Mouse (Mus musculus) limb, embryonic 12.5 days (tissue): ENCODE data around the gene Exoc3l4. TPM values are rescaled to one million over a fixed set of nuclear protein-coding genes. Genes with fewer than 3 reads are reported as not detected.

Source experiments
- ATAC-seq: fragments of 200-750 bp; cut with Nextera tagmentation; 2 replicates; pipeline ENCODE4 v1.8.0; 2017; ENCODE audit warnings: low read depth, moderate TSS enrichment; ENCODE audit not compliant: insufficient number of reproducible peaks, insufficient read depth, low FRiP score, low TSS enrichment
- H3K27ac ChIP-seq: fragments of 300-500 bp; sonication (generic); 2 replicates; pipeline ENCODE4 v1.5.1; 2016; ENCODE audit warnings: mild to moderate bottlenecking, moderate library complexity
- H3K27me3 ChIP-seq: fragments of 300-500 bp; sonication (generic); 2 replicates; pipeline ENCODE4 v1.6.1; 2016; ENCODE audit warnings: mild to moderate bottlenecking, moderate library complexity
- H3K36me3 ChIP-seq: fragments of 300-500 bp; sonication (generic); 2 replicates; pipeline ENCODE4 v1.6.1; 2016; ENCODE audit warnings: mild to moderate bottlenecking, moderate library complexity
- H3K4me1 ChIP-seq: fragments of 300-500 bp; sonication (generic); replicated peaks from 2 replicates; pipeline ENCODE4 v1.6.1; 2016
- H3K4me2 ChIP-seq: fragments of 300-500 bp; sonication (generic); 2 replicates; pipeline ENCODE4 v1.6.1; 2016; ENCODE audit warnings: mild to moderate bottlenecking, moderate library complexity
- H3K4me3 ChIP-seq: fragments of 300-500 bp; sonication (generic); replicated peaks from 2 replicates; pipeline ENCODE4 v1.5.1; 2016; ENCODE audit warnings: mild to moderate bottlenecking
- H3K9ac ChIP-seq: fragments of 300-500 bp; sonication (generic); replicated peaks from 2 replicates; pipeline ENCODE4 v1.6.1; 2016; ENCODE audit warnings: mild to moderate bottlenecking, moderate library complexity
- H3K9me3 ChIP-seq: fragments of 300-500 bp; sonication (generic); 2 replicates; pipeline ENCODE4 v1.6.1; 2016; ENCODE audit warnings: mild to moderate bottlenecking, moderate library complexity
- WGBS: fragments of 180-500 bp; shearing (Covaris S2); methylation state at CpG from one replicate; pipeline ENCODE4 v1.1.7; 2016; 5-methylcytosine and 5-hydroxymethylcytosine counted together
- polyA plus RNA-seq: library from polyadenylated mRNA; unstranded; fragments of >200 nt; fragmentation: Nextera tagmentation; extraction: Ambion mirVana; gene quantifications from 2 replicates; pipeline ENCODE4 v1.2.1, GENCODE M21; 2016

The Exoc3l4 gene
- polyA plus RNA-seq, 1 experiment from 2014 or later, result 5.6 TPM

GRCm38 (mm10) chr12:111378812-111379211 lies 38.0 kb upstream of the Exoc3l4 start:
- Histone ChIP-seq H3K27me3 (no peaks in the 10 kb centered on the region), H3K27ac (no peak overlapping the region), H3K4me1 (peaks cover 21% of the 10 kb centered on the region), H3K4me3 (peak overlapping the region; percentile 96; the same call in 1 of the 2 replicates), H3K9ac (no peak overlapping the region), H3K4me2 (peak overlapping the region; percentile 96), H3K36me3 (no peaks in the 10 kb centered on the region), H3K9me3 (no peaks in the 10 kb centered on the region)
- ATAC-seq, result no peak
- 78% methylated on average over 12 of the region's 12 CpGs for WGBS

DNA sequence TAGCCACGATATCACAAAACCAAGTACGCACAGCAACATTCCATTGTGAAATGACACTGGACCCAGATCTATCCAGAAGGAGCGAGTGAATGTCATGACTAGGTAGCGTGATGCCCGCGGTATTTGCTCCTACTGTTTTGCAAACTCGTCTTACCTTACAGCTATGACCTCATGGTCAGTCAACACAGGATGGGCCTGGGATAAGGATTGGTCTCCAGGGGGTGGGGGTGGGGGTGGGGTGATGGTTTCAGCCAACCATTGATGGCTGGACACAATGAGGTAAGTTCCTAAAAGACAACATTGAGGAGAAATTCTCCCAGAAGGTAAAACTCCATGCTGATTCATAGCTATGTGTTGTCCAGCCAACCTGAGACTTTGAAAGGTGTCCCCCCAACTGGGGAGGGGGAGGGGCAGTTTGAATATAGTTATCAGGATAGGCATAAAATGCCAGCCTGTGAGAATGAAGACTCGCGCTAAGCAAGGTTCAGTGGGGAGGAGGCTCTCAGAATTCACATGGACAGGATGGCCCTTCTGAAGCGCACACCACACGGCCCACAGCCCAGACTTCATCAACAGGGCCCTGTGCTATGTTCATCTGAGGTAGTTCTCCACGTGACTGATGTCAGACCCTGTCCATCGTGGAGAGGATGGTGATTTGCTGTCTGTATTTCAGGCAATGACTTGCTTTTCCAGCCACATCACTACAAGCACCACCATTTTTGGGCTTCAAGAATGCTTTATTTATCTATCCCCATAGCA lies 30.8 kb upstream of the Exoc3l4 start:
- Histone ChIP-seq H3K4me1 (peaks cover 4% of the 10 kb centered on the region; the same call in 1 of the 2 replicates), H3K36me3 (no peaks in the 10 kb centered on the region), H3K4me2 (no peak overlapping the region), H3K9me3 (no peaks in the 10 kb centered on the region), H3K27ac (no peak overlapping the region), H3K27me3 (no peaks in the 10 kb centered on the region), H3K9ac (no peak overlapping the region), H3K4me3 (no peak overlapping the region)
- WGBS, result 89% methylated on average over 13 of the region's 13 CpGs
- ATAC-seq, result no peak

- no peak for ATAC-seq
- no peak overlapping the region for H3K4me3 ChIP-seq
- H3K4me2 ChIP-seq, result no peak overlapping the region
- no peak overlapping the region; the same call in 1 of the 2 replicates for H3K27ac ChIP-seq
- H3K36me3 ChIP-seq, result no peaks in the 10 kb centered on the region
- H3K9me3 ChIP-seq, result no peaks in the 10 kb centered on the region
- H3K9ac ChIP-seq, result no peak overlapping the region
- peaks cover 4% of the 10 kb centered on the region; the same call in 1 of the 2 replicates for H3K4me1 ChIP-seq
- 66% methylated on average over 8 of the region's 8 CpGs for WGBS
- H3K27me3 ChIP-seq, result no peaks in the 10 kb centered on the region
Observed at GRCm38 (mm10) chr12:111386642-111387120, 30.1 kb upstream of the Exoc3l4 start.

DNA sequence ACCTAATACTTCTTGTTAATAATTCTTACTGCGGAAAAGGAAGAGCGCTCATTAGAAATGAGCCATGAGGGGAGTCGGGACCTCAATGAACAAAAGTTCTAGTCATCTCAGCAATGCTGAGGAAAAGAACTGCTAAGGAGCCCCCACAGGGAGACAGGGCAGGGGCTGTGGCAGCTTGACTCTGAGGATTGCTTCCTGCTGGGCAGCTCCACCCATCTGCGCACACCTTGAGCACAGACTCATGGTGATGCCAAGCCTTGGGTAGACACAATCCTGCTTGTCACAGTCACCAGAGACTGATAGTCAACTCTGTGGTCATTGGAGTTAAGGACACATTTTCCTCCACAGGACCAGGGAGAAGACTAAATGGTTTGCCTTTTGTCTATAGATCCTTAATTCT lies 29.7 kb upstream of the Exoc3l4 start:
- 87% methylated on average over 4 of the region's 4 CpGs for WGBS
- no peak for ATAC-seq
- no peak overlapping the region for H3K27ac ChIP-seq
- H3K36me3 ChIP-seq, result no peaks in the 10 kb centered on the region
- no peaks in the 10 kb centered on the region for H3K9me3 ChIP-seq
- H3K4me2 ChIP-seq, result no peak overlapping the region
- no peak overlapping the region for H3K4me3 ChIP-seq
- H3K4me1 ChIP-seq, result peaks cover 4% of the 10 kb centered on the region; the same call in 1 of the 2 replicates
- H3K27me3 ChIP-seq, result no peaks in the 10 kb centered on the region
- no peak overlapping the region for H3K9ac ChIP-seq

GRCm38 (mm10) chr12:111394008-111394407 lies 22.8 kb upstream of the Exoc3l4 start:
- H3K9me3 ChIP-seq, result no peaks in the 10 kb centered on the region
- no peaks in the 10 kb centered on the region for H3K36me3 ChIP-seq
- H3K9ac ChIP-seq, result no peak overlapping the region
- H3K27ac ChIP-seq, result no peak overlapping the region
- ATAC-seq, result no peak
- H3K4me1 ChIP-seq, result no peaks in the 10 kb centered on the region
- H3K27me3 ChIP-seq, result peaks cover 31% of the 10 kb centered on the region
- 85% methylated on average over 6 of the region's 6 CpGs for WGBS
- H3K4me3 ChIP-seq, result no peak overlapping the region
- H3K4me2 ChIP-seq, result no peak overlapping the region

DNA sequence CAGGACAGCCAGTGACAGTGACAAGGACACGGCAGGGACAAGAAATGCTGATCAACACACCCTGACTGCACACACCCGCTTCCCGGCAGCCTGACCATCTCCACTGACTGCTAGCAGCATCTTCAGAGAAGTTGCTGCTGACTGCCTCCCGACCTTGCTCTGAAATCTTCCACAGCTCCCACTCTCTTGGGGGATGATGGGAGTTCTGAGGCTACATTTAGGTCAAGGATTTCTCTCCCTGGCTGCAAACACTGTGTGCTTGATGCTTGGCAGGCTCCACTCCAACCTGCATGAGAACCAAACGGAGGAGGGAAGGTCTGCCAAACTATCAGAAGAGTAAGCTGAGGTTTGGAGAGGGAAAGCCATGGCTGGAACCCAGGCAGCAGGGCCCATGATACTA lies 19.8 kb upstream of the Exoc3l4 start:
- no peak overlapping the region for H3K9ac ChIP-seq
- no peak overlapping the region for H3K27ac ChIP-seq
- WGBS, result 68% methylated on average over 5 of the region's 5 CpGs

DNA sequence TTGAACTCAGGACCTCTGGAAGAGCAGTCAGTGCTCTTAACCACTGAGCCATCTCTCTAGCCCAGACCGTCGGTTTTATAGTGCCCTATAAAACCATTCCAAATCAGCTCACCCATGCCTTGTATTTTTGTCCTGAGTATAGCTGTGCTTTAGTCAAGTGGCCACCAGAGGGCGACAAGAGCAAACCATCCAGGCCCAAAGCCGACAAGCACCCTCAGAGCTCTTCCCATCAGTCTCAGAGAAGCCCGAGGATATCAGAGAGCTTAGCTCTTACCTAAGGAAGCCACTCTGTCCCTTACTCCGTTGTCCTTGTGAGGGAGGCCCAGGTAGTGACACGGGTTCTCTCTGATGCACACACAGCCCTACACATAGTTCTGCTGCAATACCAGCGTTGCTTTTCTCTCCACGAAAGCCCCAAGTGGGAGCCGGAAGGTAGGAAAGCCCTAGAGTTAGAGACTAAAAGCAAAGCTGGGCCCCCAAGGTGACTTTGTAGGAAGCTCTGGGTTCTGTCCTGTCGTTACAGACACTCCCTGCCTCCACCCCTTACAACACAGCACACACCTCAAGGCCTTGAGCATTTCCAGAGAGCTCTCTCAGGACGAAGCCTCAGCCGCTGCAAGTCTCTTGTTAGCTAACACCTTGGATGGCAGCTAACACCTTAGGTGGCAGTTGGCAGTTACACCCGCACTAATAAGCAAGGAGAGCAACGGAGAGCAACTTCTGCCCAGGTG lies 15.2 kb upstream of the Exoc3l4 start:
- ATAC-seq, result peak; percentile 74; the same call in 1 of the 2 replicates
- H3K9me3 ChIP-seq, result no peaks in the 10 kb centered on the region
- no peak overlapping the region; the same call in 1 of the 2 replicates for H3K9ac ChIP-seq
- H3K4me2 ChIP-seq, result no peak overlapping the region
- H3K27ac ChIP-seq, result no peak overlapping the region
- H3K4me1 ChIP-seq, result peaks cover 9% of the 10 kb centered on the region
- no peak overlapping the region for H3K4me3 ChIP-seq
- 15% methylated on average over 15 of the region's 15 CpGs for WGBS
- peaks cover 62% of the 10 kb centered on the region for H3K27me3 ChIP-seq
- H3K36me3 ChIP-seq, result no peaks in the 10 kb centered on the region

More for the DNA sequence above, 19.8 kb upstream of the Exoc3l4 start:
- Histone ChIP-seq H3K9me3 (no peaks in the 10 kb centered on the region), H3K4me3 (no peak overlapping the region), H3K36me3 (no peaks in the 10 kb centered on the region), H3K4me2 (no peak overlapping the region), H3K4me1 (peaks cover 5% of the 10 kb centered on the region), H3K27me3 (peaks cover 40% of the 10 kb centered on the region)
- no peak for ATAC-seq

DNA sequence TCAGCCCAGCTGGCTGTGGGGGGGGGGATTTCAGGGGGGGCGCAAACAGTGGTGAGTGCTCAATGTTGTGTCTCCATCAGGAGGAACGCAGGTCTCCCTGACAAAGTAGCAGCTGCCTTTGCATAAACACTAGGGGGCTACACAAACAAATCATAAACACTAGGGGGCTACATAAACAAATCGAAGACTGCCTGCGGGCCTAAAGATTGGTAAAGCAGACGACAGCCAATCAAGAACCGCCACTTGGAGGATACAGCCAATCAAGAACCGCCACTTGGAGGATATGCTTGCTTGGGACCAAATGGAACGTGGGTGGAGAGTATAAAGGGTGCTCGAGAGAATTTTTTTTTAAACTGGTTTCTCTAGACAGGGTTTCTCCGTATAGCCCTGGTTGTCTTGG lies 11.9 kb upstream of the Exoc3l4 start:
- 54% methylated on average over 10 of the region's 10 CpGs for WGBS
- H3K9me3 ChIP-seq, result no peaks in the 10 kb centered on the region
- H3K4me2 ChIP-seq, result no peak overlapping the region
- H3K36me3 ChIP-seq, result no peaks in the 10 kb centered on the region
- no peak overlapping the region for H3K9ac ChIP-seq
- H3K4me3 ChIP-seq, result no peak overlapping the region
- no peak for ATAC-seq
- H3K4me1 ChIP-seq, result peaks cover 13% of the 10 kb centered on the region
- H3K27ac ChIP-seq, result no peak overlapping the region
- peaks cover 67% of the 10 kb centered on the region for H3K27me3 ChIP-seq

DNA sequence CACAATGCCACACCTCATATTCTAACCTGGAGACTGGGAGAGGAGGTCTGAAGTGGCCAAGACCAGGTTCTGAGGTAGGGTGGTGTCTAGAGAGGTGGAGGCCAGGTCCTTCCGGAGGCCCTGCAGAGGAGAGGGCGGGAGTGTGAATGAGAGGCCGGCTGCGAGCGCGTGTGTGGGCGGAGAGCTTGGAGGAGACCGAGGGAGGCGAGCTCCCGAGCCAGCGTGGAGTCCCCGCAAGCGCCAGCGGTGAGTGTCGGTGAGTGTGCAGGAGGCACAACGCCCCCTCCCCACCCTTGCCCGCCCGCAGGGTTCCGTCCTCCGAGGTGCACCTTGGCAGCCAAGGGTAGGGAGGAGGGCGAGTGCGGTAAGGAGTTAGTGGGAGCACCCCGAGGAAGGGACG lies 10.2 kb upstream of the Exoc3l4 start, which contains the start of gene Lbhd2:
Gene Lbhd2, plus strand, starts transcription at position 188 of the 400 bp plus-strand sequence.
- Histone ChIP-seq H3K9ac (no peak within 1 kb of the TSS), H3K27me3 (peaks cover 83% of the 10 kb centered on the region), H3K4me3 (peak within 1 kb of the TSS; percentile 29), H3K4me2 (peak within 1 kb of the TSS; percentile 56), H3K9me3 (no peaks in the 10 kb centered on the region), H3K4me1 (peaks cover 15% of the 10 kb centered on the region), H3K36me3 (no peaks in the 10 kb centered on the region), H3K27ac (no peak within 1 kb of the TSS)
- no peak for ATAC-seq
- 1% methylated on average over 24 of the region's 24 CpGs for WGBS

GRCm38 (mm10) chr12:111409583-111409982 lies 7.2 kb upstream of the Exoc3l4 start:
- Histone ChIP-seq H3K9ac (no peak overlapping the region), H3K36me3 (no peaks in the 10 kb centered on the region), H3K27me3 (peaks cover 75% of the 10 kb centered on the region), H3K4me3 (no peak overlapping the region), H3K4me1 (peaks cover 29% of the 10 kb centered on the region), H3K9me3 (no peaks in the 10 kb centered on the region), H3K27ac (no peak overlapping the region), H3K4me2 (no peak overlapping the region)
- ATAC-seq, result no peak
- WGBS, result 30% methylated on average over 5 of the region's 5 CpGs

- Histone ChIP-seq H3K36me3 (no peaks in the 10 kb centered on the region), H3K4me1 (peaks cover 28% of the 10 kb centered on the region), H3K9me3 (no peaks in the 10 kb centered on the region), H3K4me2 (no peak overlapping the region), H3K27me3 (peaks cover 67% of the 10 kb centered on the region), H3K9ac (no peak overlapping the region), H3K27ac (peak overlapping the region; percentile 78), H3K4me3 (no peak overlapping the region)
- WGBS, result 71% methylated on average over 8 of the region's 8 CpGs
- ATAC-seq, result no peak
Observed at GRCm38 (mm10) chr12:111411631-111412355, 5.0 kb upstream of the Exoc3l4 start.
